Mouse (Mus musculus): ENCODE measurements around the gene Prkab2. TPM values are rescaled to one million over a fixed set of nuclear protein-coding genes. Genes with fewer than 3 reads are reported as not detected.

Gene Prkab2
- total RNA-seq, 2 experiments from 2014 or later, result 38.3 to 39.9 TPM

DNA sequence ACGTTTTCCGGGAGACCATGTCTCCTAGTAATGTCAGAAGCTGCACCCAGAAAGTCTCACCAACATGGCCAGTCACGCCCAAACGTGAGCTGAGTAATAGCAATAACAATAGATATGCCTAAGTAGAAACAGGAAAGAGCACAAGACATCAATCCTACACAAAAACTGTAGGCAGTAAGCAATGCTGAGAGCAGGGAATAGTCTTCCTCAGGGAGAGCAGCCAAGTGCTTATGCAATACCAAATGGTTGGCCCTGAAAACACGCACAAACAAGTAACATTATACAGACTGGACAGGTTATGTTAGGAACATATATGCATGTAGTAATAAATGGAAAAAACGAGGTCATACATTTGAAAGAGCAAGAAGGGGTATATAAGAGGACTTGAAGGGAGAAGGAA, 8.5 kb upstream of the Prkab2 start:
- DNase-seq (ENCODE audit: low spot score in 2 of 2), result no peak

DNA sequence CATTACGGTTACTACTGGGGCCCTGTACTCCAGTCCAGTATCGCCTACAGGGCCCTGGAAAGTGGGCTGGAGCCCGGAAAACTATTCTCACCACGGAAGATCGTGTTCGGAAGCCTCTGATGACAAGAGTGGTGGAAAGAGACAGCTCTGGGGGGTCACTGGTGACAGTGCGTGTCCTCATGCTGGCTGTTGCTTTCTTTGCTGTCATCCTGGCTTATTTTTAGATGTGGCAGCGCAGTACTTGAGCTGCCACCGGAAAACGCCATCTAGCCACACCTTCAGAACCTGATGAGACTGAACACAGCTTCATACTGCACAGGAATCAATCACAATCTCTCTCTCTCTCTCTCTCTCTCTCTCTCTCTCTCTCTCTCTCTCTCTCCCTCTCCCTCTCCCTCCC, 6.4 kb upstream of the Prkab2 start:
- no peak for DNase-seq (ENCODE audit: low spot score in 2 of 2)

DNA sequence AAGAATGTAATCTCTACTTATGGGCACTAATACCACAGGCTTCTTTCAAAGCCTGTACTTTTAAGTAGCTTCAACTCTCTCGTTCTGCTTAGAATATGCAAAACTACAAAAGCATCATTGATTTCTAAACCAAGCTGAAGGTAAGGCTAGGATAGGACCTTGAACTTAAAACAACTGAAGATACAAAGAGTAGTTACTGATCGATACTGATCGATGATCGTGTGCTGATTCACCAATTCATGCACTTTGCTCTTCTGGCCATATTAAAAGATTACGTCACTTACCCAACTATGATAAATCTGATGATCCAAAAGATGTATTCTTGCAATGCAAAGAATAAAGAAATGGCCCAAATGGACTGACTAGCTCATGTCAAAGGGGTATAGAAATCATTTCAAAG, 4.2 kb upstream of the Prkab2 start:
- no peak for DNase-seq (ENCODE audit: low spot score in 2 of 2)

DNA sequence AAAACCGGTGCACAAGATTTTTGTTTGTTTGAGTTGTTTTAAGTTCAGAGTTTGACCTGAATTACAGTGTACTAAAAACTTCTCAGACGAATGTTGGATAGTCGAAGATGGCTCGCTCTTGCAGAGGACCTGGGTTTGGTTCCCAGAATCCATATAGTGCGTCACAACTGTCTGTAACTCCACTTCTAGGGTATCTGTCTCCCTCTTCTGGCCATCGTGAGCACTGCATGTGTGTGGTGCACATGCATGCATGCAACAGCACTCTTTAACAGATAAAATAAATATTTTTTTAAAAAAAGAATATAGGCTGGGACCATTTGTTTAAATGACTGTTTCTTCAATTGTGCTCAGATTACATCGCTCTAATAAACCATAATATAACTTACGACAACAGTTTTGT, 3.1 kb upstream of the Prkab2 start:
- DNase-seq (ENCODE audit: low spot score in 2 of 2), result peak in 1 of 2 experiments; percentile 19

DNA sequence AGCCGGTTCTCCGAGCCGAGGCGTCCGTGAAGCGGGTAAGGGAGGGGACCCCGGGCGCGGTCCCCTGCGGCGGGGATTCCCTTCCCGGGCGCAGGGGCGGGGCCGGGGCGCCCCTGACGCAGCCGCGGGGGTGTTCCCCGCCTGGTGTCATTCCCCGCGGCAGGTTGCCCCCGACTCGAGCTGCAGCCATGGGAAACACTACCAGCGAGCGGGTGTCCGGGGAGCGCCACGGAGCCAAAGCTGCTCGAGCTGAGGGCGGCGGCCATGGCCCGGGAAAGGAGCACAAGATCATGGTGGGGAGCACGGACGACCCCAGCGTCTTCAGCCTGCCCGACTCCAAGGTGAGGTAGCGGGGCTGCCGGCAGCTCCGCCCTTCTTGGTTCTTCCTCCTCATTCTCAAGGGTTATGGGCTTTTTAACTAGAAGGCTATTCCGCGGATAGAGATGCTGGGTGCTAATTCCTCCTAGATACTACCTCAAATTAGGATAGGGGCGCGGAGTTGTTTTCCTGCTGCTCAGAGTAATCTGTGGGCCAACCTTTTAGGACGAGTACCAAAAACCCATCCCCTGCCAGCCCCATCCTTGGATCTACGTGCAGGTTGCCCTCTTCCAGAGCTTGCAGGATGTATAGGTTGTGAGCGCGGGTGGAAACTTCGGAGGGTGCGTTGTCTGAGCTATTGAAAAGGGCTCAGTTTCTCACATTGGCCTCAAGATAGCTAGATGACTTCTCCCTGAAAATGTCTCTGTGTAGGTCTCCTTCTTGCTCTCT, 617 bp downstream of the Prkab2 start:
- DNase-seq (ENCODE audit: low spot score in 2 of 2), result no peak

DNA sequence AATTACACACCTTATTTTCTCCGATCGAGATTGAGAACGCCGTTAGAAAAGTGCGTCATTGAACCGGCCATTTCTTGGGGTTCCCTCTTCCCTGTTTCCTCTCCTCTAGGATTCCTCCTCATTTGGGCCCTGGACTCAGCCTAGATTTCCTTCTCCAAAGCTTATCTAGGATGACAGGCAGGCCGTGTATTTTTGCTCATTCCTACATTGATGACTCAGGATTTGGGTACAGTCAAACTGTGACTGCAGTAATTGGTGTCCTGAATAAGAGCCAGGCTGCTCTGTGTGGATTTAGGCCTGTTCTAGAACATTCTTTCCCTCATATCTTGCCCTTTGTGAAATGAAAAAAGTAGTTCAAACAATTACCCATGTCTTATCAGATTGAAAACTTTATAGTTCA, 1.8 kb downstream of the Prkab2 start:
- DNase-seq (ENCODE audit: low spot score in 2 of 2), result no peak

DNA sequence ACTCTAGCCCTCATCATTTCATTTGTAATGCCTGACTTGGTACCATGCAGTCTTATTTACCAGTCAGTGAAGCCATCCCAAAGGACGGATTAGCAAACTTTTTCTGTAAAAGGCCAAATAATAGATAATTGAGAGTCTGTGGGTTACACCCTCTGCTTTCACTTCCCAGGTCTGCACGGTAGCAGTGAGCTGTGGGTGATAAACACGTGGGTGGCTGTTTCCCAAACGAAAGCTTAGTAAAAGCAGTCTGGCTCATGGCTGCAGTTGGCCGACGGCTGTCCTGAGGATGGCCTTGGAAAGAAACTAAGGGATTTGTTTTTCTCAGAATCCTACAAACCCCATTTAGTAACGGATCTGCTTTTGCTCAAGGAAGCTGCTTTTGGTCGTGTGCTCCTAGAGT, 3.2 kb downstream of the Prkab2 start:
- DNase-seq (ENCODE audit: low spot score in 2 of 2), result no peak

DNA sequence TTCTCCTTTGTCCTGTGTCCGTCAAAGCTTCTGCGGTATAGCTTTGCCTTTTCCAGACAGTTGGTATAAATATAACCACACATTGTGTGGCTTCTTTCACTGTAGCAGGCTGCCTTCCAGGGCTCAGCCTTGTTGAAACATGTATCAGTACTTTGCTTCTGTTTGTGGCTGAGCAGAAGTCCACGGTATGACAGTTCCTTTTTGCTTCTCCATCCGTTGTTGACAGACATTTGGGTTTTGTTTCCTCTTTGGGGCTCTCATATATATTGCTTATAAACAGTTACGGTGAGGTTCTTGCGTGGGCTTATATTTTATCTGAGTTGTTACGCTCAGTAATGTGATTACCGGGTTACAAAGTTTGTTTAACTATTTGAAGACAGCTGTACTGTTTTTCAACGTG, 7.5 kb downstream of the Prkab2 start:
- DNase-seq (ENCODE audit: low spot score in 2 of 2), result no peak

DNA sequence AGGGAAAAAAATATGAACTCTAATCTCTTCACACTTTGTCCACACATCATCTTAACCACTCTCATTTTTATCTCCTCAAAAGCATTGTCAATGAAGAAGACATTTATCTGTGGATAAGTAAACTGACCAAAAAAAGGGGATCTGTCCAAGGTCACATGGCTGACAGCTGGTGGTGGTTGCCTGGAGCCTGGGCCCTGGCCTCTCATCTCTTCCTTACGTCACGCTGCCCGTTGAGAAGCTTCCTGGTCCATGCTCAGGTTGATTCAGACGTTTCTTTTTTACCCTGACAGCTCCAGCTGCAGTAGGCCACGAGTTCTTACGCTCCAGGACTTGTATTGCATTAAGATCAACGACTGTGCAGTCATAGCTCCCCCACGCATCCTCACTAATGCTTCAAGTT, 8.2 kb downstream of the Prkab2 start:
- no peak for DNase-seq (ENCODE audit: low spot score in 2 of 2)

DNA sequence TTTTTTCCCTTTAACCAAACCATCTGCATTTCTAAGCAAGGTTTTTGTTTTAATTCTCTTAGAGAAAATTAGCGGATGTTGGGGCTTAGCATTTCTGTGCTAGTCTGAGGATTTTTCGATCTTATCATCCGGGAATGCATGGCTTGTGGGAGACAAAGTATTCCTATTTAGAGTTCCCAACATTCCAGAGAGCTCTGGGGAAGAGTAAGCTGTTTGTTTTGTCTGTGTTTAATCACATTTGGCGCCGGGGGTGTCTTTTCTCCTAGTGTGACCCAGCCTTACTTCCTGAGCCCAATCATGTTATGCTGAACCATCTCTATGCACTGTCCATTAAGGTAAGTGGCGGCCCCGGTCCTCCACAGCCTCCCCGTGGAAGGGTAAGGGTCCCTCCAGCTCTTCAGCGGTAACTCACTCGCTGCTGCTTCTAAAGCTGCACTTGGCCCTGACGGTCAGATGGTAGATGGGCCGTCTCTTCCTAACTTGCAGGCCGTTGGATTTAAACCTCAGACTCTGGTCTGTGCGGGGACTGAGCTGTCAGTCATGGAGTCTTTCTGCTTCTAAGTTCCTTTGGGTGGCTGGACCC, 9.2 kb downstream of the Prkab2 start:
- DNase-seq (ENCODE audit: low spot score in 2 of 2), result no peak

DNA sequence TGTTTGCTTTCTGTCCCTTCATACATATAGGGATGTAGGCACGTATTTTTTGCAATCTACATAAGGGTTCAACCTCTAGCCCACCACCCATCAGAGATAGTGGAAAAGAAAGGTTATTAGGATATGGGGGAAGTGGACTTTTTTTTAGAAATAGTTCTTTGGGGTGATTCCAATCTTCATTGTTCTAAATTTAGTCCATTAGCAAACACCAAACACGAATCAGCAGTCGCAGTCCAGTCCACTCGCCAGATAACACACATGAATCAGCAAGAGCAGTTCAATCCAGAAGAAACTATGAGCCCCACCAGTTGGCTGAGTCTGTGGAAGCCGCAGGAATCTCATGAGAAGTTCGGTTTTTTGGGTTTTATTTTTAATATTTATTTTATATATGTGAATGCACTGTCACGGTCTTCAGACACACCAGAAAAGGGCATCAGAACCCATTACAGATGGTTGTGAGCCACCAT, 16.7 kb downstream of the Prkab2 start, which contains the start of gene Gm17651:
TSS of gene Gm17651 (minus strand) at position 51 of the 467 bp plus-strand sequence.
- no peak for DNase-seq (ENCODE audit: low spot score in 2 of 2)

DNA sequence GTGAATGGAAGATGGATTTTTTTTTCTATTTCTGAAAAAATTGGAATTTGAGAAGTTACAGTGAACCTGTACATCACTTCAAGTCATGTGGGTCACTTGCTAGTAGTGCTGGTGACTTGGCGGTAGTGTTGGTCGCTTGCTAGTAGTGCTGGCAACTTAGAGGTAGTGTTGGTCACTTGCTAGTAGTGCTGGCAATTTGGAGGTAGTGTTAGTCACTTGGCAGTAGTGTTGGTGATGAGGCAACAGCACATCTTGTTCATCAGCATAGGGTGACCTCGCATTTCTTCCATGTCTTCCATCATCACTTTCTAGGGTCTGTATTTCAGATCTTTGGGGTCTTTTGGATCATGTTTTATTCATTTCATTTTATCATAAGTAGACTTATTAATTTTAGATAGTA, 18.1 kb downstream of the Prkab2 start:
- DNase-seq (ENCODE audit: low spot score in 2 of 2), result no peak

DNA sequence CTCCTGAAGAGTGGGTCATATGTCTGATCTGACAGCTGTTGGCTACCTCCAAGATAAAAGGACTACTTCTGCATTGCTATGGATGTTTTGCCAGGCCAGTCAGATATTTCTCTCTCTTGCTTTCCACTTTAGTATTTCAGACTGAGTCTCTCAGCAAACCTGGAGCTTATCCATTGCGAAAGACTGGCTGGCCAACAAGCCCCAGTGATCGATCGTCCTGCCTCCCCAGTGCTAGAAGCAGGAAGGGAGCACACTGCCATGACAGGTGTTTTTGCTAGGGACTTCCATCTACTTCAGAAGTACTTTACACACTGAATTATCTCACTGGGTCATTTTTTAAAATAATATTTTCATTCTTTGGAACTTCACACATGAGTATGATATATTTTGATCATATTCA, 20.4 kb downstream of the Prkab2 start:
- DNase-seq (ENCODE audit: low spot score in 2 of 2), result no peak

DNA sequence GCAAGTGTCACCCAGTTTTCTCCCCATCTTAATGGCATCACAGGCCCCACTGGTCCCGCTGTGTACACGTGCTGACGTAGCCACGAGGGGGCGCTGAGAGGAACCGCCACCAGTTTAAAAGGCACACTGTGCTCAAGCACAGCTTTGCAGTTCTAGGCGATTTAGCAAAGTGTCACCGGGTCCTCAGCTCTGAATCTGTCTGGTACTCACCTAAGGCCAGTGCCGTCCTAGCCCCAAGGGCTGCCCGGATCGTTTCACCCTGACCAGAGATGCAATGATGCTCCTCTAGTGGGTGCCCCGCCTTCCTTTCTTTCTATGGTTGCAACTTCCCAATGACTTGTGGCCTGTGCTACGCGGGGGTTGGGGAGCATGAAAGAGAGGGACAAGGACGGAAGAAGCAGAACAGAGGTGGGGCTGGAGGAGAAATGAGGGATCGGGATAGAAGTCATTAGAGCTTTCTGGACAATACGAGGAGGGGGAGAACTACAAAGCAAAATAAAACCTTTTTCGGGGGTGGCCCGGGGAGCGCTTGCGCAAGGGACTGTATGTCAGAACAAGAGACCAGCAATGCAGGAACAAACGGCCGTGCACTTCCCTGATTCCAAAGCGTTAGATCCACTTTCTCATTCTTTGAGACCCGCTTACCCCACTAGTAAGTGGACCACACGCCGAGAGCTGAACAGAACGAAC, 22.8 kb downstream of the Prkab2 start:
- DNase-seq (ENCODE audit: low spot score in 2 of 2), result peak; percentile 84

DNA sequence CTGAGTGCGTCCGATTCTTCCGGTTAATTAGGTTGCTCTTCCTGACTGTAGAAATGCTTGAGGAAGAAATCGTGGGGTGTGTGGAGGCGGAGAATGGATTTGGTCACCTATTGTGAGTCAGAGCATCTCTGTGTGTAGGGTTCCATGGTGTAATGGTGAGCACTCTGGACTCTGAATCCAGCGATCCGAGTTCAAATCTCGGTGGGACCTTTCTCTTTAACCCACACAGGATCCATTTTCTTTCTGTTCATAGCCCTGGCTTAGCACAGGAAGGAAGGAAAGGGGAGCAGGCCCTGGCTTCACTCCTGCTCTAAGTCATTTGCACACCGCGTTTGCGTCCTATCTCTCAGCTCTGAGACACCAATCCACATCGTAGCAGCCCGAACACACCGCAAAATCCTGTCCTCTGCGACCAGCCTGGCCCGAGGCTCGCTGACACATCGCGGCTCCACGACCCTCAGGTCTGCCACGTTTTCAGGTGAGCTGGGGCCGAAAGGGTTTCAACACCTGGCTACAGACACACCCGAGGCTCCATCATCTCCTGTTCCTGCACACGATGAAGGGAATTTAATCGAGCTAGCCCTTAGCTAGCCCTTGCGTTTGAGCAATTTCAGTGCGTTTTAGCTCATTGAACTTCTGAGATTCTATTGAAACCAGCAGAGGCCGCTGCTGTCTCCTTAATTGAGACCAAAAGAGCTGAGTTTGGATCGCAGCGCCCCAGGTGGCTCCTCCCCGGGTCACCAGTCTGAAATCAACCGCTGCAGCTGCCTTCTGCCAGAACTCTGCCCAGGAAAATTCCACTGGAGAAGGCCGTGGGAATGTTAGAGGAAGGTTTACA, 23.5 kb downstream of the Prkab2 start:
- peak; percentile 65 to 77 for DNase-seq (ENCODE audit: low spot score in 2 of 2)

DNA sequence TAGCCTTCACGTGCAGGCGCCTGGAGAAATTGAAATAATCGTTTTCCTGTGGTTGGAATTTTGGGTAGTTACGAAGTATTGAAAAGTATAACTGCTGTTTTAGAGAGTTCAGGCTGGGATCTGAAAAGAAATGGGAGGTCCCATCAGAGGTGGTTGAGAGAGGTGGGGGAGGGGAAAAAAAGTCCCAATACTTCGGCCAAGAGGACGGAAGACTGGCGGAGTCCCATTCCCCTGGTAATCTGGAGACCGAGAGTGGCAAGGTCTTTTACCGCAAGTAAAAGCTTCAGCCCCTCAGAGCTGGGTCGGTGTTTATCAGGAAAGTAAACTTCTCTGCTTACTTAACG, 24.1 kb downstream of the Prkab2 start:
- DNase-seq (ENCODE audit: low spot score in 2 of 2), result no peak

DNA sequence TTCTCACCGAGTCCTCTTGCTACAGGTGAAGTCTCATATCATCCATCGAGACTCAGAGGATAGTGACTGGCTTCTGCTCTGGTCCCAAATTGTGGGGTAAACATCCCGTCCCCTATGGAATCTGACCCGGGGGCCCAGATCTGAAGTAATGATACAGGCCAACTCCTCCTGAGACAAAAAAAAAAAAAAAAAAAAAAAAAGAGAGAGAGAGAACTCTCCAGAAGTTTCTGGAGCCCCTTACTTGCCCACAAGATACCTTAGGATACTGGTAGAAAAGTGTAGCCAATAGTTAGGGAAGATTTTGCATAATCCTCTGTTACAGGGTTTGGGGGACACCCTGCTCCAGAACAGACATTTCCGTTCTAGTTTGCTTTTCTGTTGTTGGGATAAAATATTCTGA, 24.6 kb downstream of the Prkab2 start:
- DNase-seq (ENCODE audit: low spot score in 2 of 2), result no peak

DNA sequence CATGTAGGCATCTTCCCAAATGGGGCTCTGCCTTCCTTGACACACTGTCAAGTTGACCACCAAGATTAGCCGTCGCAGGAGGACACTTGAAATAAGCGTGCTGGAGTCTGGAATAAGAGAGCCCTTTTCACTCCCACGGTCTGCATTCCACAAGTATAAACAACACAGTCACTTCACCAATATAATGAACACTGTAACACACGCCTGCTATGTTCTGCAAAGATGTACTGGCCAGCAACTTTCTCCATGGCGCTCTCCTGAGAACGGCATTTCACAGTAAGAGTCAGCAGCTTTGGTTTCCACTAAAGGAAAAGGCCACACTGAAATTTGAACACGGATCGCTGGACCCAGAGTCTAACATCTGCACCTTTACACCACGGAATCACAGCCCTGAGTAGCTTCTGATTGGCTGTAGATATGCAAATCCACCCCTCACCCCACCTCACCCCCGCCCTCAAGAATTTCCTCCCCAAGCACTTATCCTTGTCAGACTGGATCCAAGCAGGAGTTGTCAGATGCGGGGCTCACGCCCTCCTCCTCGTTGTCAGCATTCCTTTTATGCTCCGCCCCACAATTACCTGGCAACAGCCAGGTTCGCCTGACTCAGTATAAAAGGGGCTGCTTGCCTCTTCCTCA, 25.7 kb downstream of the Prkab2 start:
- DNase-seq (ENCODE audit: low spot score in 2 of 2), result no peak

DNA sequence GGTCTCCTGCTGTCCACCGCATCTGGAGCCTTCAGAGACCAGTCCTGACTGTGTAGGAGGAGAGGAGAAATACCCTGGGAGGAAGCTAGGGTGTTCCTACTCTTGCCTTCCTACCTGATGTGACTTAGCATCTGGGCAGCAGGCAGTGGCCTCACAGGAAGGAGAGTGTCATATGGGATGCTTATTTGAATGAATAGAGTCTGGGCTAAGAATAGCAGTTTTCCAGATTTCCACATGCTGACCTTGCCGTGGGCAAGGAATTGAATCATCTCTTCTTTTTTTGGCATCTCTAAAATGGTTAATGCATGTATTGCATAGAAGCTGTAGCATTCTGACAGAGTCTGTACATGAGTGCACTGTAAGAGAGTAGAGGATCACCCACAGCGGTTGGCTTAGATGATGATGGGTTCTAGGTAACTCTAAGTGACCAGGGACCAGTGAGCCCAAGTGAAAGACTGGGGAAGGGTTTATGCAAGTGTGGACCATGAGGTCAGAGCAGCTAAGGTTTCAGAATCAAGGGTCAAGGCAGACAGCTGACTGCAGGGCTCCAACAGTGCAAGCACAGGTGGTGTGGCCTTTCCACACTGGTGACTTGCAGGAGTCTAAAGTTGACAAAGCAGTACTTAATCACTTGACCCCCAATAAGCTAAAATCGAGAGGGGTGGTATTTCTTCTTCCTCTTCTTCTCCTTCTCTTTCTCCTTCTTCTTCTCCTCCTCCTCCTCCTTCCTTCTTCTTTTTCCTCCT, 28.6 kb downstream of the Prkab2 start:
- no peak for DNase-seq (ENCODE audit: low spot score in 2 of 2)

DNA sequence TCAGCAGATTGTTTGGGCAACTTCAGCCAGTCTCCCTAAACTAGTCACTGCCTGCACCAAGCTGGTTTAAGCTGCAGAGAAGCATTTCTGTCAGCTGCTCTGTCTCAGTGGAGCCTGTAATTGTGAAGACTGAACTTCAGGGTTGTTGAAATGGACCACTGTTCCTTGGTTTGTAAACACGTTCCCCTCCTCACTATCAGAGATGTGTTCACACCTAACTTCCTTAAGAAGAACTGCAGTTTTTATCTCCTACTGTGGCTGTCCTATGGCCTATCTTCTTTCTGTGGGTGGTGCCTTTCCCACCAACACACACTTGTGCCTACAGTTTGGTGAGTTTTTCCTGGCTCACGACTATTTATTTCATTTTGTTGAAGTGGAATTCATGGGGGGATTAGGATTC, 31.3 kb downstream of the Prkab2 start:
- no peak for DNase-seq (ENCODE audit: low spot score in 2 of 2)
